Mouse (Mus musculus) midbrain, embryonic 11.5 days (tissue): ENCODE measurements around the gene Olfr220. TPM values are rescaled to one million over a fixed set of nuclear protein-coding genes. Genes with fewer than 3 reads are reported as not detected.

ENCODE experiments used
- ATAC-seq: fragments of 200-750 bp; cut with Nextera tagmentation; 2 replicates; pipeline ENCODE4 v1.8.0; 2017; ENCODE audit warnings: moderate TSS enrichment, moderate library complexity; ENCODE audit not compliant: low FRiP score
- DNase-seq: peaks from one replicate; pipeline ENCODE4 v3.0.0; 2015; ENCODE audit warnings: low spot score; ENCODE audit errors: missing footprints
- H3K27ac ChIP-seq: fragments of 300-500 bp; sonication (generic); 2 replicates; pipeline ENCODE4 v1.5.1; 2014; ENCODE audit warnings: low read depth, low read length
- H3K27me3 ChIP-seq: fragments of 300-500 bp; sonication (generic); 2 replicates; pipeline ENCODE4 v1.6.1; 2014; ENCODE audit warnings: mild to moderate bottlenecking, low read length, moderate library complexity, mixed read lengths; ENCODE audit not compliant: control insufficient read depth, insufficient read depth
- H3K36me3 ChIP-seq: fragments of 300-500 bp; sonication (generic); 2 replicates; pipeline ENCODE4 v1.6.1; 2014; ENCODE audit warnings: mild to moderate bottlenecking, low read length, moderate library complexity, mixed read lengths; ENCODE audit not compliant: control insufficient read depth, insufficient read depth
- H3K4me1 ChIP-seq: fragments of 300-500 bp; sonication (generic); 2 replicates; pipeline ENCODE4 v1.6.1; 2014; ENCODE audit warnings: low read length; ENCODE audit not compliant: control insufficient read depth, insufficient read depth
- H3K4me2 ChIP-seq: fragments of 300-500 bp; sonication (generic); 2 replicates; pipeline ENCODE4 v1.6.1; 2014; ENCODE audit warnings: mild to moderate bottlenecking, moderate library complexity
- H3K4me3 ChIP-seq: fragments of 300-500 bp; sonication (generic); 2 replicates; pipeline ENCODE4 v1.5.1; 2014; ENCODE audit warnings: low read depth, low read length
- H3K9ac ChIP-seq: fragments of 300-500 bp; sonication (generic); 2 replicates; pipeline ENCODE4 v1.6.1; 2014; ENCODE audit warnings: low read length
- H3K9me3 ChIP-seq: fragments of 300-500 bp; sonication (generic); 2 replicates; pipeline ENCODE4 v1.6.1; 2016; ENCODE audit warnings: low read length; ENCODE audit not compliant: control insufficient read depth
- WGBS: fragments of 180-500 bp; shearing (Covaris S2); extraction: QIAGEN DNeasy Blood & Tissue Kit; methylation state at CpG from one replicate; pipeline ENCODE4 v1.1.7; 2014; 5-methylcytosine and 5-hydroxymethylcytosine counted together
- polyA plus RNA-seq: library from polyadenylated mRNA; unstranded; fragments of >200 nt; fragmentation: Nextera tagmentation; extraction: Ambion mirVana; gene quantifications from 2 replicates; pipeline ENCODE4 v1.2.1, GENCODE M21; 2014

Olfr220 gene
- polyA plus RNA-seq, result not detected in 2 replicates

GRCm38 (mm10) chr1:174441782-174442181, at the start of gene Olfr220:
Gene Olfr220 (plus strand): TSS chr1:174442082.
- Histone ChIP-seq H3K36me3 (no peaks in the 10 kb centered on the region), H3K9ac (no peak within 1 kb of the TSS), H3K9me3 (no peaks in the 10 kb centered on the region), H3K27me3 (no peaks in the 10 kb centered on the region), H3K4me3 (no peak within 1 kb of the TSS), H3K4me1 (no peaks in the 10 kb centered on the region), H3K4me2 (no peak within 1 kb of the TSS), H3K27ac (no peak within 1 kb of the TSS)
- ATAC-seq, result no peak
- WGBS, result 65% methylated on average over 1 of the region's 1 CpGs
- DNase-seq, result no peak

GRCm38 (mm10) chr1:174422959-174423358, 18.9 kb upstream of the Olfr220 start:
- Histone ChIP-seq H3K27ac (no peak overlapping the region), H3K27me3 (no peaks in the 10 kb centered on the region), H3K9me3 (no peaks in the 10 kb centered on the region), H3K4me2 (no peak overlapping the region), H3K36me3 (no peaks in the 10 kb centered on the region), H3K4me3 (no peak overlapping the region), H3K9ac (no peak overlapping the region), H3K4me1 (no peaks in the 10 kb centered on the region)
- DNase-seq (no peak), ATAC-seq (no peak)
- 91% methylated on average over 4 of the region's 4 CpGs for WGBS

- Histone ChIP-seq H3K27ac (no peak within 1 kb of the TSS), H3K9me3 (no peaks in the 10 kb centered on the region), H3K4me2 (no peak within 1 kb of the TSS), H3K27me3 (no peaks in the 10 kb centered on the region), H3K36me3 (no peaks in the 10 kb centered on the region), H3K4me3 (no peak within 1 kb of the TSS), H3K9ac (no peak within 1 kb of the TSS), H3K4me1 (no peaks in the 10 kb centered on the region)
- 74% methylated on average over 1 of the region's 1 CpGs for WGBS
- no peak for ATAC-seq
- no peak for DNase-seq
These were observed 18.1 kb upstream of the Olfr220 start, which contains the start of gene Olfr414 for GRCm38 (mm10) chr1:174423764-174424163. Gene Olfr414 (plus strand): TSS chr1:174424064.

GRCm38 (mm10) chr1:174426180-174426986, 15.5 kb upstream of the Olfr220 start:
- H3K4me1 ChIP-seq, result no peaks in the 10 kb centered on the region
- ATAC-seq (no peak), DNase-seq (no peak)
- 66% methylated on average over 3 of the region's 3 CpGs for WGBS
- no peak overlapping the region for H3K9ac ChIP-seq
- no peak overlapping the region for H3K4me3 ChIP-seq
- no peak overlapping the region for H3K4me2 ChIP-seq
- no peaks in the 10 kb centered on the region for H3K27me3 ChIP-seq
- no peak overlapping the region for H3K27ac ChIP-seq
- no peaks in the 10 kb centered on the region for H3K9me3 ChIP-seq
- H3K36me3 ChIP-seq, result no peaks in the 10 kb centered on the region

- Histone ChIP-seq H3K9ac (no peak overlapping the region), H3K36me3 (no peaks in the 10 kb centered on the region), H3K27me3 (no peaks in the 10 kb centered on the region), H3K9me3 (no peaks in the 10 kb centered on the region), H3K27ac (no peak overlapping the region), H3K4me2 (no peak overlapping the region), H3K4me3 (no peak overlapping the region), H3K4me1 (no peaks in the 10 kb centered on the region)
- DNase-seq (no peak), ATAC-seq (no peak)
- WGBS, result 94% methylated on average over 1 of the region's 1 CpGs
These were observed 14.5 kb upstream of the Olfr220 start for GRCm38 (mm10) chr1:174427402-174427801.

GRCm38 (mm10) chr1:174428407-174428806, 13.5 kb upstream of the Olfr220 start:
- no peak overlapping the region for H3K9ac ChIP-seq
- H3K27ac ChIP-seq, result no peak overlapping the region
- no peaks in the 10 kb centered on the region for H3K27me3 ChIP-seq
- no peaks in the 10 kb centered on the region for H3K36me3 ChIP-seq
- H3K4me3 ChIP-seq, result no peak overlapping the region
- DNase-seq (no peak), ATAC-seq (no peak)
- no peaks in the 10 kb centered on the region for H3K4me1 ChIP-seq
- no peak overlapping the region for H3K4me2 ChIP-seq
- whole genome bisulfite sequencing, result 83% methylated on average over 2 of the region's 2 CpGs
- no peaks in the 10 kb centered on the region for H3K9me3 ChIP-seq

- Histone ChIP-seq H3K27ac (no peak overlapping the region), H3K36me3 (no peaks in the 10 kb centered on the region), H3K9ac (no peak overlapping the region), H3K4me2 (no peak overlapping the region), H3K27me3 (no peaks in the 10 kb centered on the region), H3K4me3 (no peak overlapping the region), H3K4me1 (no peaks in the 10 kb centered on the region), H3K9me3 (no peaks in the 10 kb centered on the region)
- no peak for DNase-seq
- WGBS, result 68% methylated on average over 1 of the region's 1 CpGs
- ATAC-seq, result no peak
These were observed 7.8 kb upstream of the Olfr220 start for GRCm38 (mm10) chr1:174434121-174434520.

- Histone ChIP-seq H3K4me1 (no peaks in the 10 kb centered on the region), H3K27ac (no peak overlapping the region), H3K4me3 (no peak overlapping the region), H3K27me3 (no peaks in the 10 kb centered on the region), H3K4me2 (no peak overlapping the region), H3K9ac (no peak overlapping the region), H3K9me3 (no peaks in the 10 kb centered on the region), H3K36me3 (no peaks in the 10 kb centered on the region)
- 89% methylated on average over 2 of the region's 2 CpGs for WGBS
- no peak for ATAC-seq
- DNase-seq, result no peak
These were observed 13.2 kb downstream of the Olfr220 start for GRCm38 (mm10) chr1:174455100-174455499.

- Histone ChIP-seq H3K27ac (no peak overlapping the region), H3K4me1 (no peaks in the 10 kb centered on the region), H3K36me3 (no peaks in the 10 kb centered on the region), H3K27me3 (no peaks in the 10 kb centered on the region), H3K4me2 (no peak overlapping the region), H3K9ac (no peak overlapping the region), H3K9me3 (no peaks in the 10 kb centered on the region), H3K4me3 (no peak overlapping the region)
- ATAC-seq (no peak), DNase-seq (no peak)
- WGBS, result 91% methylated on average over 3 of the region's 3 CpGs
These were observed 23.5 kb downstream of the Olfr220 start for GRCm38 (mm10) chr1:174465385-174465784.
